Mouse (Mus musculus) heart, embryonic 15.5 days (tissue): ENCODE data around the gene Ceacam16. TPM values are rescaled to one million over a fixed set of nuclear protein-coding genes. Genes with fewer than 3 reads are reported as not detected.

Source experiments
- ATAC-seq: fragments of 200-750 bp; cut with Nextera tagmentation; replicated peaks from 2 replicates; pipeline ENCODE4 v1.8.0; 2017; ENCODE audit warnings: low read depth, moderate TSS enrichment; ENCODE audit not compliant: insufficient number of reproducible peaks, insufficient read depth, low FRiP score
- H3K27ac ChIP-seq: fragments of 300-500 bp; sonication (generic); 2 replicates; pipeline ENCODE4 v1.5.1; 2015; ENCODE audit warnings: mild to moderate bottlenecking, inconsistent platforms
- H3K27me3 ChIP-seq: fragments of 300-500 bp; sonication (generic); 2 replicates; pipeline ENCODE4 v1.6.1; 2015; ENCODE audit warnings: inconsistent platforms
- H3K36me3 ChIP-seq: fragments of 300-500 bp; sonication (generic); 2 replicates; pipeline ENCODE4 v1.6.1; 2015; ENCODE audit warnings: mild to moderate bottlenecking, inconsistent platforms
- H3K4me1 ChIP-seq: fragments of 300-500 bp; sonication (generic); replicated peaks from 2 replicates; pipeline ENCODE4 v1.6.1; 2015; ENCODE audit warnings: inconsistent platforms
- H3K4me2 ChIP-seq: fragments of 300-500 bp; sonication (generic); 2 replicates; pipeline ENCODE4 v1.6.1; 2015; ENCODE audit warnings: inconsistent platforms, mild to moderate bottlenecking, moderate library complexity
- H3K4me3 ChIP-seq: fragments of 300-500 bp; sonication (generic); 2 replicates; pipeline ENCODE4 v1.5.1; 2015; ENCODE audit warnings: mild to moderate bottlenecking, inconsistent platforms
- H3K9ac ChIP-seq: fragments of 300-500 bp; sonication (generic); 2 replicates; pipeline ENCODE4 v1.6.1; 2015; ENCODE audit warnings: mild to moderate bottlenecking, inconsistent platforms
- H3K9me3 ChIP-seq: fragments of 300-500 bp; sonication (generic); replicated peaks from 2 replicates; pipeline ENCODE4 v1.6.1; 2016; ENCODE audit warnings: inconsistent platforms
- WGBS: fragments of 180-500 bp; shearing (Covaris S2); methylation state at CpG from one replicate; pipeline ENCODE4 v1.1.7; 2015; ENCODE audit warnings: mixed read lengths; 5-methylcytosine and 5-hydroxymethylcytosine counted together
- polyA plus RNA-seq: library from polyadenylated mRNA; unstranded; fragments of >200 nt; fragmentation: Nextera tagmentation; extraction: Ambion mirVana; gene quantifications from 2 replicates; pipeline ENCODE4 v1.2.1, GENCODE M21; 2015

Ceacam16 gene
- polyA plus RNA-seq, 1 experiment from 2014 or later, result not detected

- H3K9me3 ChIP-seq, result no peaks in the 10 kb centered on the region
- H3K4me1 ChIP-seq, result peaks cover 33% of the 10 kb centered on the region
- H3K36me3 ChIP-seq, result no peaks in the 10 kb centered on the region
- WGBS, result 74% methylated on average over 4 of the region's 4 CpGs
- ATAC-seq, result no peak
- H3K27me3 ChIP-seq, result peaks cover 31% of the 10 kb centered on the region
- no peak overlapping the region for H3K27ac ChIP-seq
- no peak overlapping the region for H3K4me2 ChIP-seq
- H3K4me3 ChIP-seq, result no peak overlapping the region
- H3K9ac ChIP-seq, result no peak overlapping the region
These were observed 47.9 kb downstream of the Ceacam16 start for GRCm38 (mm10) chr7:19813161-19813560.

- Histone ChIP-seq H3K9ac (no peak overlapping the region), H3K27me3 (peaks cover 31% of the 10 kb centered on the region)
These were observed 50.0 kb downstream of the Ceacam16 start for GRCm38 (mm10) chr7:19811114-19811513.

GRCm38 (mm10) chr7:19809369-19809768, 51.7 kb downstream of the Ceacam16 start:
- Histone ChIP-seq H3K4me1 (peaks cover 13% of the 10 kb centered on the region), H3K36me3 (no peaks in the 10 kb centered on the region), H3K9me3 (no peaks in the 10 kb centered on the region), H3K4me3 (peak overlapping the region; percentile 24), H3K4me2 (peak overlapping the region; percentile 50), H3K9ac (0 out of 2 replicates have a peak overlapping the region, but pooled peaks have one; percentile 3), H3K27me3 (peaks cover 28% of the 10 kb centered on the region), H3K27ac (no peak overlapping the region)
- ATAC-seq, result peak; percentile 67; the same call in 1 of the 2 replicates
- WGBS, result 10% methylated on average over 27 of the region's 27 CpGs

More at GRCm38 (mm10) chr7:19811114-19811513, 50.0 kb downstream of the Ceacam16 start:
- WGBS, result 12% methylated on average over 22 of the region's 22 CpGs
- H3K9me3 ChIP-seq, result no peaks in the 10 kb centered on the region
- ATAC-seq, result no peak
- 0 out of 2 replicates have a peak overlapping the region, but pooled peaks have one; percentile 4 for H3K4me3 ChIP-seq
- H3K4me2 ChIP-seq, result peak overlapping the region; percentile 36
- no peak overlapping the region for H3K27ac ChIP-seq
- peaks cover 20% of the 10 kb centered on the region for H3K4me1 ChIP-seq
- no peaks in the 10 kb centered on the region for H3K36me3 ChIP-seq

- WGBS, result 77% methylated on average over 8 of the region's 8 CpGs
- Histone ChIP-seq H3K36me3 (no peaks in the 10 kb centered on the region), H3K9ac (no peak overlapping the region), H3K9me3 (no peaks in the 10 kb centered on the region), H3K27me3 (peaks cover 18% of the 10 kb centered on the region), H3K4me2 (no peak overlapping the region), H3K4me3 (no peak overlapping the region), H3K4me1 (peaks cover 13% of the 10 kb centered on the region), H3K27ac (no peak overlapping the region)
- no peak for ATAC-seq
These were observed 54.6 kb downstream of the Ceacam16 start for GRCm38 (mm10) chr7:19806356-19806969.

- WGBS, result 23% methylated on average over 7 of the region's 7 CpGs
- Histone ChIP-seq H3K27ac (no peak overlapping the region), H3K9ac (no peak overlapping the region), H3K4me2 (no peak overlapping the region), H3K9me3 (no peaks in the 10 kb centered on the region), H3K4me1 (no peaks in the 10 kb centered on the region), H3K27me3 (no peaks in the 10 kb centered on the region), H3K4me3 (no peak overlapping the region), H3K36me3 (no peaks in the 10 kb centered on the region)
- no peak for ATAC-seq
These were observed 58.1 kb downstream of the Ceacam16 start for GRCm38 (mm10) chr7:19802995-19803394.

Other genes with a start within 250 kb of the Ceacam16 start
- gene Relb, start 231.9 kb downstream of the Ceacam16 start, polyA plus RNA-seq, result 6.1 and 10.0 TPM in 2 replicates
- 67.3 and 83.2 TPM in 2 replicates for gene Clptm1, start 196.3 kb downstream of the Ceacam16 start, polyA plus RNA-seq
- gene Apoc2, start 183.4 kb downstream of the Ceacam16 start, polyA plus RNA-seq, result 2.0 and 7.9 TPM in 2 replicates
- 0.25 TPM in 1 of 2 replicates, not detected in the other for gene Gm44805, start 179.9 kb downstream of the Ceacam16 start, polyA plus RNA-seq
- 0.34 and 2.5 TPM in 2 replicates for gene Apoc4, start 179.8 kb downstream of the Ceacam16 start, polyA plus RNA-seq
- gene Apoc1, start 168.6 kb downstream of the Ceacam16 start, polyA plus RNA-seq, result 12.3 and 17.0 TPM in 2 replicates
- 596 and 739 TPM in 2 replicates for gene Apoe, start 162.1 kb downstream of the Ceacam16 start, polyA plus RNA-seq
- 142 and 164 TPM in 2 replicates for gene Tomm40, start 145.9 kb downstream of the Ceacam16 start, polyA plus RNA-seq
- 66.5 and 81.4 TPM in 2 replicates for gene Nectin2, start 110.8 kb downstream of the Ceacam16 start, polyA plus RNA-seq
- gene Bcam, start 90.3 kb downstream of the Ceacam16 start, polyA plus RNA-seq, result 358 and 380 TPM in 2 replicates
- 0.47 and 2.5 TPM in 2 replicates for gene Cblc, start 64.5 kb downstream of the Ceacam16 start, polyA plus RNA-seq
- gene Bcl3, start 38.5 kb downstream of the Ceacam16 start, polyA plus RNA-seq, result 2.0 and 4.7 TPM in 2 replicates
- gene Gm19345, start 9.3 kb downstream of the Ceacam16 start, polyA plus RNA-seq, result not detected in 2 replicates
- not detected in 2 replicates for gene Ceacam19, start 26.7 kb upstream of the Ceacam16 start, polyA plus RNA-seq
- 15.2 and 16.1 TPM in 2 replicates for gene Pvr, start 59.9 kb upstream of the Ceacam16 start, polyA plus RNA-seq
- 1.5 and 1.7 TPM in 2 replicates for gene Igsf23, start 89.5 kb upstream of the Ceacam16 start, polyA plus RNA-seq
- not detected in 2 replicates for gene Ceacam20, start 104.1 kb upstream of the Ceacam16 start, polyA plus RNA-seq
- not detected in 2 replicates for gene Nlrp9b, start 130.2 kb upstream of the Ceacam16 start, polyA plus RNA-seq
- not detected in 2 replicates for gene Vmn1r91, start 238.4 kb upstream of the Ceacam16 start, polyA plus RNA-seq